Mouse (Mus musculus): ENCODE measurements around the gene Slco2b1.

Gene Slco2b1

DNA sequence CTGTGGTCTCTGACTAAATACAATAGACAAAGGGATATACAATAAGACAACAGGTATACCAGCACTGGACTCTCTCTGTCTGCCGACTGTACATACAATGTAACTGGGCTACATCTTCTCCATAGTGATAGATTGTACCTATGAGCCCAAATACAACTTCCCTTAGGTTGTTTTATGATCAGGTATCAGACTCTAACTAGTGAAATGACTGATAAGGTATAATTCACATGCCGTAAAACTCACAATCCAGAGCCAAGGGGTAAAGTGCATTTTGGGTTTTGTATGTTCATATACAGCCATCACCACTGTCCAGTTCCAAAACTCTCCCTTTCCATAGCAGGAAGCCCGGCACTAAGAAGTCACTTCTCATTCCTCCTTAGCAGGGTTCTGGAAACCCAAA, 17.8 kb downstream of the Slco2b1 start:
- DNase-seq (ENCODE audit: low spot score) = no peak

DNA sequence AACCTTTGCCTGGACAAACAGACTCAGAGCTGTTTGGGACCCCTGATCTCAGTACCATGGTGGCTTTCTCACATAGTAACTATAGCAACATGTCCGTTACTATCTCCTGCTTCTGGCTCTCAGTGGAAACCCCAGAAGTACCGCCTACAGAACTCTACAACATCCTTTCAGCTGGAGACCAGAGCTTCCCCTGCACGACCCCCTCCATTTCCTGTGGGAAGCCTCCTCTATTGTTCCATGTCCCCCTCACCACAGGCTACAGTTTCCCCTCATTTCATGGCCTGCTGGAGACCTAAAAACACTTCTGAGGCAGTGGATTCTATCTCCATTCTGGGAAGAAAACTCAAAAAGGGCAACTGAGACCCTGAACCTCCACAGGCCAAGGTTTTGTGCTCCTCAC, 18.7 kb downstream of the Slco2b1 start:
- no peak for DNase-seq (ENCODE audit: low spot score)

DNA sequence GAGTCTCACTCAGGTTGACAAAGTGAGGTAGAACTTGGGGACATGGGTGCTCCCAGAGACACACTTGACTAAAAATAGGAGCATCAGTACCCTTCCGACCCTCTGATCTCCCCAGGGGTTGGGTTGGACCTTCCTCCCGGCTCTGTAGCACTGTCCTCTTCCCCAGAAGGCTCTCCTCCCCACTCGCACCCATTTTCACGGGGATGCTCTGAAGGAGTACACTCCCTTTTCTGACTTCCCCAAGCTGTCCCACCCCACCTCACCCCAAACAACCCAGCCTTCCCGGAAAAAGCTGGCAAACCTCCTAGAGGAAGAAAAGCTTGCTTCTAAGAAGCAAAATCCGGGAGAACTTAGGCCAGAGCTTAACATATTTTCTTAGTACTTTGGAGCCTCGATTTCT, 20.3 kb downstream of the Slco2b1 start:
- DNase-seq (ENCODE audit: low spot score) = no peak

DNA sequence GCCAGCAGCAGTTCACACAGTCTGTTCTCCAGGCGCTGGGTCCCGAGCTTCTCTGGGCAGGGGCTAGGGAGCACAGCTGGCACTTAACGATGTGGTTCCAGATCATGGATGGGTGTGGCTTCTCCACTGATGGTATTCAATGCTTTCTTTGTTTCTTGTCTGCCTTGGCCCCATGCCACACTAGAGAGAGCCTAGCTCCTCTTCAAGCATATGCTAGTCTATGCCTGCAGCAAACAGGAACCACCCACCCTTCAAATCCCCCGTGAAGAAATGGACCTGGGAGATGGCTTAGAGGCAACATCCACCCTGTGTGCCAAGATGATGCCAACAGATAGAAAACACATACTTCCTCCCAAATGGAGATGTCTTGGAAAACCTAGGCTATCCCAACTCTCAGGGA, 27.1 kb downstream of the Slco2b1 start:
- no peak for DNase-seq (ENCODE audit: low spot score)

DNA sequence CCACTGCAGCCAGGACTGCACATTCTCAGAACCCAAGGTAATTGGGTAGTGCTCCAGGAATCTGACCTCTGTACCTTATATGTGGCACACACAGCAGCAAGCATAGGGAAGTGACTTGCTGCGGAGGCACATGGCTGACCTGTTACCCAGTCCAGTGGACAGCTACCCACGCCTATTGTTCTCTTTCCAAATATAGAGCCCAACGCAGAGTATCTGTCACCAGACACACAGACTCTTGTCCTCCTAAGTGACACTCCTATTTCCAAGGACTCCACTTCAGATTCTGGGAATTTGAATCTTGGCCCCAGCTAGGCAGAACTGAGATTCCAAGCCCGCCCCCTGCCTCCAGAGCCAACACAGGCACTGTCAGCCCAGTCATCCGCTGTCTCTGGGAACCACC, 30.4 kb downstream of the Slco2b1 start:
- no peak for DNase-seq (ENCODE audit: low spot score)

DNA sequence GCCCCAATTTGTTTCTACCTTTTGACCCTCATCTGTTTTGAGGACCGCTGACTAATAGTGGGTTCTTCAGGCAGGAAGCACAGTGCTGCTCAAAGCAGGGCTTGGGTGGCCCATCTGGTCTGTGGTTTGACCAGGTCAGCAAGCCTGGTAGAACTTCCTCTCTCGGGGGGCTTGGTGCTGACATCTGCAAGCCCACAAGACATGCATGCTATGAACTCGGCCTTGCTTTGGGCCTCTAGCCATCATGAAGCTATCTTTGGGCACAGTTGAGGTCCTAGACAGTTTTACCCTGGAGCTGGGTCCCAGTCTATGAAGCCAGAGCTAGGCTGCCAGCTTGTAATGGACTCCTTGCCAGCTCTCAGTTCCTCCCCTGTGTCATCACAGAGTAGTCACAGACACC, 36.2 kb downstream of the Slco2b1 start:
- no peak for DNase-seq (ENCODE audit: low spot score)

DNA sequence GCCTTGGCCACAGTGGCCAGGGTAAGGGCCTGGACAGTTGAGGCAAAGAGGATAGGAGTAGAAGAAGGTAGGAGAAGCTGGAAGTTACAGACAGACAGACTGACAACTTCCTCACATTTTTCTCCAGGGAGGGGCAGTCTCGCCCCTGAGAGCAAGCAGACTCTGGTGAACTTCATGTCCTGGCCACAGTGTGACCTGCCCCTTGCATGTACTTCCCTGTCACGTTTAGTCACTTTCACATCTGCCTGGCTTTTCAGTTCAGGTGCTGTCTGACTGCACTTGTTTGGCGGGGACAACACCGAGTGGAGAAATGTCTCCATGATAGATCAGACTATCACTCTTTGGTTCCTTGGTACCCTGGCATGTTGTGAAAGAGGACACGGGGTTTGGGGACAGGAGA, 36.9 kb downstream of the Slco2b1 start:
- no peak for DNase-seq (ENCODE audit: low spot score)

DNA sequence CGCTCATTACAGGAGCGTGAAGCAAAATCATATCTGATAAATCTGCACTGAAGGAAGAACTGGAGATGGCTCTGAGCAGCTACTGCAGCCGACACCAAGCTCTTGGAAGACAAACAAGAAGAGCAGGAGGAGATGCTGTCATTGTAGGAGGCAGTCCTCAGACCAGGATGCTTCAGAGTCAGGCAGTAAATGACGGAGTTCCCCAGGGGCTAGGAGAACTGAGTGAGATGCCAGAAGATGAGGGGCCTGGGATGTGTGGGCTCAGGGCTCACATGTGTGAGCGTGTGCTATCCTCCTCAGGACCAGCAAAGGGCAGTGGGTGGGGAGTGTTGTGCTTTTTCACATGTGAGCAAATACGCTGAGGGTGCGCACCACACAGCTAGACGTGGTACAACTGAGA, 38.0 kb downstream of the Slco2b1 start:
- DNase-seq (ENCODE audit: low spot score) = no peak

DNA sequence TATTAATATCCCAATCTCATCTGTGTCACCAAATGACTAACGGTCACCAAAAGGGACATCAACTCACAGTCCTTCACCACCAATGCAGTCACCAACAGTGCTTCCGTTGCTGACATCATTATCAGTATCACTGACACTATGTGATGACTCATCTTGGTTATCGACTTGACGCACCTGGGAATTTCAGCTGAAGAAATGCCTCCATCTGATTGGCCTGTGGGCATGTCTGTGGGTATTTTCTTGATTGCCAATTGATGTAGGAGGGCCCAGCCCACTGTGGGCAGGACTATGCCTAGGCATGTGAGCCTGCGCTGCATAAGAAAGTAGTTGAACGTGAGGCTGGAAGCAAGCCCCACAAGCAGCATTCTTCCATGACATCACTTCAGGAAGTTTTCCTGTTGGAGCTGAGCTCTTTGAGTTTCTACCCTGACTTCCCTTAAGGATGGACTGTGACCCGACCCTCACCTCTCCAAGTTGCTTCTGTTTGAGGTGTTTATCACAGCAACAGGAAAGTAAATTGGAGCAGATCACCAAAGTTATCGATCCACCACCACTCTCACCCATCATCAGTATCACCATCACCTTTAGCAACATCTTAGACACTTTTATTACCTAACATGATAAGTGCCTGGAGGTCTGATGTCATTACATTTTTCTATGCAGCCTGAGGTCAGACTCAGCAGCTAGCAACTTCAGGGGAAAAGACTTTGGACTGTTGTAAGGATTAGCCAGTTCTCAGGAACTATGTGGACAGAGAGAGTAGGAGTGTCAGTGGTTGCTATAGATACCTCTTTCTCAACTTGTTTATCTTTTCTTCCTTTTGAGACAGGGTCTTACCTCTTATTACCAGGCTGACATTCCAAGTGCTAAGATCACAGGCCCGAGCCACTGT, 39.4 kb downstream of the Slco2b1 start:
- DNase-seq (ENCODE audit: low spot score) = no peak

DNA sequence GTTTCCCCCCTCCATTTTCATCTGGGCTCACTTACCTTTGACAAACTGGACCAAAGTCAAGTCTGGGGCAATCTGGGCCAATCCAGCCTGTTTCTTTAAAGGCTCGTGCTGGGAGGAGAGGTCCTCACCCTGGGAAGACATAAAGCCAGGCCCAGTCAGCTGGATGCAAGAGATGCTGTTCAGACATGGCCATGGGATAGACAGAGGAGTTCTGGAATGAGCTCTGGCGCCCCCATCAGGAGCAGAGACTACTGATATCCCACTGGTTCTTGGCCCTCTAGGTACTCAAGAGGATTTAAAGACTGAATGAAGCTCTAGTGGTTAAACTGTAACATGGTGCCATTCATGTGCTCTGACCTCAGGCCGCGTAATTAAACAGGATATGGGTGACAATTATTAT, 40.2 kb downstream of the Slco2b1 start:
- DNase-seq (ENCODE audit: low spot score) = no peak

DNA sequence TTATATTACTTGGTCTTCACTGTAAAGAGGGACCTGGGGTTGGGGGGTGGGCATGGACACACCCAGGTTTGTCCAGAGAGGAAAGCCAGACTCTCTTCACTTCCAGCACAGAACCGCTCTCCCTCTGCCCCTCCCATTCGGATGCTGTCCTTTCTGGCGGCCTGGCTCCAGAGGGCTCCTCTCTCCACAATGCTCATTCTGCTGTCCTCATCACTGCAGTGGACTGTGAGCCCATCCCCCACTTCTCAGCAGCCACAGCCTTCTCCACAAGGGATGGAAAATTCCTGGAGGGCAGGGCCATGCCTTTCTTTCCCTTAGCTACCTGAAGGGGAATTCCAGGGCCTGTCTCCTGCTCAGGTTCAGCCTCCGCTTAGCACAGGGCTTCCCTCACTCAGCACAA, 42.3 kb downstream of the Slco2b1 start:
- no peak for DNase-seq (ENCODE audit: low spot score)

DNA sequence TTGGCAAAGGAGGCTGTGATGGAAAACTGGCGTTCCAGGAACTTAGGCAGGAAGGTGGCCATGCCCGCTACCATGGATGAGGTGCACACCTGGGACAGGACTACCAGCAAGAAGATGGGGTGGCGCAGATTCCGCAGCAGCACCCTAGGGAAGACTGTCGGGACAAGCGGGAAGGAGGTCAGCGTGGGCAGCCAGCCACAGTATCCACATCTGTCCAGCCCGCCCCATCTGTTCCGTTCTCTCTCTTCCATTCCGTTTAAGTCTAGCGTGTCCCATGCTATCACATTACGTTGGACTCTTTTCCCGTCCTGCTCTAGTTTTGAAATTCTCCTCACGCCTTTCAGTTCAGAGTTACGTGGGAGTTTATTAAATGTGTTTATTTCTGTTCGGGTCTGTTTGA, 44.0 kb downstream of the Slco2b1 start:
- DNase-seq (ENCODE audit: low spot score) = no peak

DNA sequence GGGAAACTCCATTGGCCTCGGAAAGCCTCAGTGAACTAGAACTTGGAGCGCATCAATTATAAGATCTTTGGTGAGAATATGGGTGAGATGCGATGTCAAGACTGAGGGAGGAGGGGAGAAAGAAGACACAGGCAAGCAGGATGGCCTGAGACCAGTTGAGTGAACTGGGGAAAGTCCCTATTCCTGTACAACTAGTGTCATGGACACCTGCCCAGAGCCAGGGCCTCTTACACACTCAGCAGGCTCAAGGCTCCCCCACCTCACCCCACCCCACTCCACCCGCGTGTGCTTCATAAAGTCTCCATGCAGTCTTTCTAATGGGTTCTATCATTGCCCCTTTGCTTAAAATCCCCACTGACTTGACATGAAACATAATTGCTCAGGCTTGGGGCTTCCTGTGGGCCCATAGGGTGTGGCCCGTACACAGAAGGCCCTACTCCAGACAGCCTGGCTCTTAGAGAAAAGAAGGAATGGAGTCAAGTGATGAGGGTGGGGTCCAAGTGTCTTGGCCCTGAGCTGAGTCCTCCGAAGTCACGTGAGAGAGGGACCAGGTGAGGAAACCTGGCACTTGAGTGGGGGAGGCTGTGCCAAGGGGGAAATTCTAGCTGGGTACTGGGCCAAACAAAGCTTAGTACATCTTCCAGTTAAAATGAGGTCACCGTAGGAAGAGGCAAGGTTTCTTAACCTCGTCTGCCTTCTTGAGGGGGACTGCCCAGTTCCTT, 45.2 kb downstream of the Slco2b1 start:
- DNase-seq (ENCODE audit: low spot score) = no peak

DNA sequence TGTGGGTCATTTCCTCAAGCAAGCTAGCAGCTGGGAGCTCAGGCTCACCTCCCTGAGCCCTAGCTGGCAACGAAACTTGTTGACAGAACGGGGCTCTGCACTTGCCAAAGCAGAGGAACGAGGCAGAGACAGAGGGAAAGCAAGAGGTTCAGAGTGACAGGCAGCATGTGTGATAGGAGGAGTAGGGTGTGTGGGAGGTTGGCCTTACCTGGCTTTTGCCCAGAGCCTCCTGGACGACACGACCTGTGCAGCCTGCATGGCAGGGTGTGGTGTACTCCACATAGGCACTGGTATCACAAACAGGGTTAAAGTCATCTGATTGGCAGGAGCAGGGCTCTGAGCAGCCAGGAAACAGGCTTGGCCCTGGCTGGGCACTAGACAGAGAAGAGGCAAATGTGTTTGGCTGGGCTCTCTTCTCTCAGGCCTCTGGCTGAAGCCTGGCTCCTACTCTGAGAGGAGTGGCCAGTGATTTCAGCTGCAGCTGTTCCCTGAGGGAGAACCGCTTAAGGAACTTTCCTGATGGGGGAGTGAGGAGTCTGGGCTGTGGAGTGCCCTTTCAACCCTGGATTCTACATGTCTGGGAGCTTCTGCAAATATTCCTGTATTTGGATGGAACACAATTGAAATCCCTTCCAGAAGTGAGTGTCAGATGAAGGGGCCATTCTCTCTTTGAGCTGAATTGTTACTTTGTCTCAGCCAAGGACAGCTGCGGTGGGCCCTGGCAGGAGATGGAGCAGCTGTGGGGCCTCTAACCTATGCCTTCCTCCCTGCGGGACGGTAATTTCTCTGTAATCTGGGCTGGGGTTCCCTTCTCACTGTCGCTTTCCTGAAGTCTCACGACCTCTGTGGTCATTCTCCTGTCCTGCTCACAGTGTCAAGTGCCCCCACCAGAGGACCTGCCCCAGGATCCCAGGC, 46.3 kb downstream of the Slco2b1 start:
- no peak for DNase-seq (ENCODE audit: low spot score)

DNA sequence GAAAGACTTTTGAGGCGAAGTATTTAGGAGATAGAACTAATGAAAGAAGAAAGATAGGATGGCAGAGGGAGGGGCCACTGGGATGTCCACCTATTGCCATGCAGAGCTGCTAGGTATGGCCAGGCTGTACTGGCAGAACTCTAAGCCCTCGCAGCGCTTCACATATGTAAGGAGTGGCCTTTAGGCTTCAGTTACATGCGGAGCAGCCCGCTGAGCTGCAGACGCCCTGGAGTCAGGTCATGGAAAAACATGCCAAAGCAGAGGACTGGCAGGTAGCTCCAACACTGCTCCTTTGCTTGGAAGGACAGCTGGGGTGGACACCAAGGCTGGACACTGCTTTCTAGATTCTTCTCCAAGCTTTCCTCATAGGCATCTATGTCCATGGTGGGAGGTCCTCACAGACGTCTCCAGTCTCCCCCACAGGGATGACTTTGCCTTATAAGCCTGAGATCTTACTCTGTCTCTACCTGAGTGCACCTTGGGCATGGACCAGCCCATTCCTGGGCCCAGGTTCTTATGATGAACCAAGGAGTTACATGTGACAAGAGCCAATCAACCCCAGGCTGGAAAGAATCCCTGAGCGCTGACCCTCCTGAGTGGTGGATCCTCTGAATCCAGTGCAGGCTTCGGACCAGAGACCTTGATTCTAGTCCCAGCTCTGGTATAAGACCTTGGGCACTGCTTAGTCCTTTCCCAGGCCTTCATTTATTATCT, 47.5 kb downstream of the Slco2b1 start:
- DNase-seq (ENCODE audit: low spot score) = no peak

DNA sequence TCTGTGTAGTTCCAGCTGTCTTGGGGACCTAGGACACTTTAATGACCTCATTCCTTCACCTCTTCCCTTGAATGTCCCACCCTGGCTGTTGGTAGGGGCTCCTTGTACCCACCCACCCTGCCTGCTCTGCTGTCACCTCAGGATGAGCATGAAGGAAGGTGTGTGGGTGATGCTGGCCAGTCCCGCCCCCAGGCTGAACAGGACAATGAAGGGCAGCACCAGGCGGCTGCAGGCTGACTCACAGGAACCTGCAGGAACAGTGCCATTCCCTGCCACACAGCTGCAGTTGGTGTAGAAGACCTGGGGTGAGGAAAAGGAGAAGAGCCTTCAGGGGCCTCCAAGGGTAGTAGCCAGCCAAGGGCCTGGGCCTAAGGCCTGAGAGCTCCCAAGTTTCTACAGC, 48.8 kb downstream of the Slco2b1 start:
- DNase-seq (ENCODE audit: low spot score) = no peak

DNA sequence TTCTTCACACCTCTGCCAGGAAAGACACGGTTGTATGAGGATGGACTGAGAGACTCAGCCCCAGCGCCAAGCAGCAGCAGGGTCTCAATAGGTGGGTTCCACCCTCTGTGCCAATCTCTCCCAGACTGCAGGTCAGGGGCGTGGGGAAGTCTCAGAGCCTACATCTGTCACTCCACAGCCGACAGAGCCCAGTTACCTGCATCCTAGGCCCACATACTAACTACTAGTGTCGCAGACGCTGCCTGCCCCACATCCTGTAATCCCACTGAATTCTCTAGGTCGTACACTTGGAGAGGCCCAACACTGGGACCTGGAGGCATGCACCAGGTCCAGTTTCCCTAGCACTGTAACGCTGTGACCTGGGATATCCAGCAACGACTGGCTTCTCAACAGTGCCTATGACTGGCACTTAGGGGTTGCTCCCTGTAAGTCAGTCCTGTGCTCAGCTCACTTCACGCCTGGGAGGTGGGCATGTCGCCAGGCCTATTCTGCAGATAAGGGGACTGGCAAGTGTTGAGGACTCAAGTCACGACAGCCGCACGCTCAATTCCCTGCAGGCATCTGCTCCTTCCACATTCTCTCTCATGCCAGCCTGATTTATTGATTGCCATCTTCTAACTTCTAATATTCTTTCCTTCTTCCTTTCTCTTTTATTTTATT, 49.4 kb downstream of the Slco2b1 start:
- no peak for DNase-seq (ENCODE audit: low spot score)

DNA sequence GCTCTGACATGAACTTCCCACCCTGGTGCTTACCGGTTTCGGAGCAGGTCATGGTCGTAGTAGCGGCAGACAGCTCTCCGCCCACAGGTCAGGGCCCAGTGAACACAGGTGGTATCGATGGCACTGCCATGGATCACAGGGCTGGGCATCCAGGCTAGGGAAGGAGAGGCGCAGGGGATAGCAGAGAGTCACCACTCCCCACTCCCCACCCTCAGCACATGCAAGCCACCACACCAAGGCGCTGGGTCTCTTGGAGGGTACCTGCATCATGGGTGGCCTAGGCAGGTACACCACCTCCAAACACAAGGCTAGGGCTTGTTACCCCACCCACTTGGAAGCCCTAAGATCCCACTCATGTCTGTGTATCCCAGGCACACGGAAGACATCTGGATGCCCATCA, 50.1 kb downstream of the Slco2b1 start:
- no peak for DNase-seq (ENCODE audit: low spot score)

DNA sequence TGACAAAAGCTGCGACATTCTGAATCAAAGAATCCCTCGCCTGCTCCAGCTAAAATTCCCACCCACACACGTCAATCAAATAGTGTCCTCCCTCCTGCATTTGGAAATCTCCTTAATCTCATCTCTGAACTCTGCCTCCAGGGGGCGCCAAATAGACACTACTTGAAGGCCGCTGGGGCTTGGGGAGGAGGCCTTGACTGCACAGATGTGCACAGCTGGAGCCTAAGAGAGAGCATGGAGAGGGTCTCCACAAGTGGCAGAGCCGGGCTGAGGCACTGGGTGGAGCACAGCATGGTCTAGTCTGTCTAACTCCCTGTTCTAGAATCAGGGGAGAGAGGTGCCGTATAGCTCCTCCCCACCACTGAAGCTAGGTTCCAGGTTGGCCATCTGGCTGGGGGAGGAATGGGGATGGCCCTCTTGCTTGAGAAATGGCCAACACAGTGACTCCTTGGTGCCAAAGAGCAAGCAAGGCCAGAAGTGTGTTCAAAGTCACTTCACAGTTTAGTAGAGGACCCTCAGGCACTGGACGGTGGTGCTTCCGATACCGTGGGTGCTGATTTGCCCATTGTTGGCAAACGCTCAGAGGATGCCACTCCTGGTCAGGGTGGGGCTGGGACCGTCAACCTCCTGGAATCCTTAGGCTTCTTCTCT, 51.6 kb downstream of the Slco2b1 start:
- DNase-seq (ENCODE audit: low spot score) = peak; percentile 64

DNA sequence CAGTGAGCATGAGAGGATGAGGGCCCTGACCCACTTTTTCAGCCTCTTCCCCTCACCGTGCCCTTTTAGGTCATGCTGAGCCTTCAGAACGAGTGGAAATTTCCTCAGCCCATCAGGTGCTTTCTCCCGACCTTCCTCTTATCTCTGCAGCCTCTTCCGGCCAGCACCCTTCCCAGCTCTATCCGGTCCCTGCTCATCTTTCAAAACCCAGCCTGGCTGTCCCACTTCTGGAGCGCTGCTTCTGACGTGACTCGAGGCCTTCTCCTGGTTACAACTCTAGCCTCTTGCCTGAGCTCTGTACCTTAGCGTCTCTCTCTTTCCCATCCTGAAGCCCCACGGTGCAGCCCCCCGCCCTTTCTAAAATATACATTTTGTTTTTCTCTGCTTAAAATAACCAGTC, 56.9 kb downstream of the Slco2b1 start:
- no peak for DNase-seq (ENCODE audit: low spot score)

DNA sequence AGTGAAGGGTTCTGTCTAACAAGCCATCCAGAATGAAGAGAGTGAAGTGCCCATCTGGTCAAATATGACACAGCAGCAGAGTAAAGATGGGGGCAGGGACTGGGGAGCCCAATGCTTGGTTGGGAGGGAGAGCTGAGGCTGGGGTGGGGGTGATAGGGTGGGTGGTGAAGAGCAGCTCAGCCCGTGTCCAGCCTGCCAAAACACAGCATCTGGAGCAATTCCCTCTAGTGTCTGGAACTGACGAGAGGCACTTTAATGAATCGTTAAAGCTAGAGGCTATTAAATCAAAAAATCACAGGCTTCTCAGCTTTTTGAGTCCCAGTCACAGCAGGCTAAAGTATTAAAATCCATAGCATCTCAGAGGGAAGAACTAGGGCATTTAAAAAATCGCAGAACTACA, 61.6 kb downstream of the Slco2b1 start:
- no peak for DNase-seq (ENCODE audit: low spot score)
